Mouse (Mus musculus) embryo, embryonic 11 days (tissue): ENCODE measurements around the gene Pagr1b.

Source experiments
- DNase-seq: peaks from one replicate; pipeline ENCODE4 v3.0.0-alpha.2; 2015

The Pagr1b gene

DNA sequence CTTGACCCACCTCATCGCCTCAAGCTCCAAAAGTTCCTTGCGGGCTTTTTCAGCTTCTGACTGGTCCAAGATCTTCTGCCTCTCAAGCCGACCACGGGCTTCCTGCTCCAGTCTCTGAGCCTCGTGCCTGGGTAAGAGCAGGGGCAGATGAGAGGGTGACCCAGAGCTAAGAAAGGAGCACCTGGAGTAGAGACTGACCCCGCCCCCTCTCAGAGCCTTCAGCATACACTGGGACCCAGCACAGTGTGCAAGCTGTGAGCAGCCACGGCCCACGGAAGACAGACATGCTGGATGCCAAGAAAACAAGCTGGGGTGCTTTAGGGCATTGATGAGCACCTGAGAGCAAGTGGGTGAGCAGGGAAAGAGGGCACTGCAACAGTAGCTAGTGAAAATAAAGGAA, 27.5 kb downstream of the Pagr1b start:
- no peak for DNase-seq

DNA sequence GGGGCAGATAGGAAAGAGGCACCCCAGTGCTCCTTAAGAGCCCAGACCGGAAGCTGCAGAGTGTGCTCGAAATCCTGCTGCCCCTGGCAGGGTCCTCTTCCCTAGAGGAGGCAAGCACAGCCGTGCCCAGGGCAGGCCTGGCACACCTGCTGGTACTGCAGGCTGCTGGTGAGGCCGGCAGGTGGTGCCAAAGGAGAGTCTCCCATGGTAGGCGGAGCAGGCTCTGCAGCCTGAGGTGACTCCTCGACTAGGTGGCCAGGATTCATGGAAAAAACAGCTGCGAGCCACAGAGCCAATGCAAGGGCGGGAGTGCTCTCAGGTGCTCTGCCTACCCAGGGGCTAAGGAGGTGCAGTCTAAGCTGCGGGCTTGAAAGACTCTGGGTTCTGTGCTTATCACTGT, 30.0 kb downstream of the Pagr1b start:
- DNase-seq: peak; percentile 27

DNA sequence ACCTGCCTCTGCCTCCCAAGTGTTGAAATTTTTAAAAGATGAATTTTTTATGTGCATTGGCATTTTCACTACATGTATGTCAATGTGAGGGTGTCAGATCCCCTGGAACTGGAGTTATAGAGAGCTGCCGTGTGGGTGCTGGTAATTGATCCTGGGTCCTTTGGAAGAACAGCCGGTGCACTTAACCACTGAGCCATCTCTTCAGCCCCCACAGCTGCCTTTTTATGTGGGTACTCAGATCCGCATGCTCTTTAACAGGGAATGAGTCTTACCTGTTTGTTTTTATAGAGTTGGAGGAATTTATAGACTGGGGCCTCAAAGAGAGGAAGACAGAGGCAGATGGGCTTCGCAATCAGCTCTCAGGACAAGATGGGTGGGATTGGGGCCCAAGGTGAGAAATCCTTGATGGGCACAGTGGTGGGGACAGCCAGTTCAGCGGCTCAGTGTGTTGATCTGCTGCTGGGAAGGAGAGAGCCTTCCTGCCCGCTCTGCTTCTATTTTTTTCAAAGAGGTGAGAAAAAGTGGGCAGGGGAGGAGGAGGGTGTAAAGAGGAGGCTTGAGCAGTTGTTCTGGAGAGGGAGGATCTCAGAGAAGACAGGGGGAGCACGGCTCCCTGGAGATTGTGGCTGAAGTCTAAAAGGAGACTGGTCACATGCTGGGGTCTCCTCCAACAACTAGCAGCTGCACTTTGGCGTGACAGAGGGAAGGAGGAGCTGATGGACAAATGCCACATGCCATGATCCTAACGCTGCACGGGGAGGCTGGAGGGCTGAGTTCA, 31.4 kb downstream of the Pagr1b start:
- no peak for DNase-seq

DNA sequence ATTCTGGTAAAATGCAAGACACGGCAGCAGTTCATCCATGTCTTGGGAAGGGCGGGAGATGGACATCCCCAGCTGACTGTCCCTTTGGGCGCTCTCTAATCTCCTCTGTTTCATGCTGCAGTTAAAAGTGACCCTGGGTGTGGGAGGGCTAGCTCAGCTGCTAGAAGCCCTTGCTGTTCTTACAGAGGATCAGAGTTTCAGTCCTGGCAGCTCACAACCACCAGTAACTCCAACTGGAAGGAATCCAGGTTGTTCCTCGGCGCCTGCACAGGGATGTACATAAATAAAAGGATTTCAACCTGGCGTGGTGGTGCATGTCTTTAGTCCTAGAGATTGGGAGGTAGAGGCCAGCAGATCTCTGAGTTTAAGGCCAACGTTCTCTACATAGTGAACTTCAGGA, 33.2 kb downstream of the Pagr1b start:
- DNase-seq: no peak

DNA sequence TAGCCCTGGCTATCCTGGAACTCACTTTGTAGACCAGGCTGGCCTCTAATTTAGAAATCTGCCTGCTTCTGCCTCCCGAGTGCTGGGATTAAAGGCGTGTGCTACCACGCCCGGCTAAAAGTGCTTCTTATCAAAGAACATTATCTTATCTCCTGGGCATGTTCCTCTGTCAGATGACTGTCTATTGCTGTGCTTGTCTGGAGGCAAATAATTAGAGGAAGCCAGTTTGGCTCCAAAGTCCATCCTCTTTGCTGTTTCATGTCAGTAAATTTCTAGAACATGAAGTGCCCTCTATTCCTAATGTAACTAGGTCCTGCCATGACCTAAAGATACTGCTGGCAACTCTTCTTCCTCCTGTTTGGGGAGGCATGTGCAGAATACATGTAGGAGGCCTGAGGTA, 34.2 kb downstream of the Pagr1b start:
- DNase-seq: no peak

DNA sequence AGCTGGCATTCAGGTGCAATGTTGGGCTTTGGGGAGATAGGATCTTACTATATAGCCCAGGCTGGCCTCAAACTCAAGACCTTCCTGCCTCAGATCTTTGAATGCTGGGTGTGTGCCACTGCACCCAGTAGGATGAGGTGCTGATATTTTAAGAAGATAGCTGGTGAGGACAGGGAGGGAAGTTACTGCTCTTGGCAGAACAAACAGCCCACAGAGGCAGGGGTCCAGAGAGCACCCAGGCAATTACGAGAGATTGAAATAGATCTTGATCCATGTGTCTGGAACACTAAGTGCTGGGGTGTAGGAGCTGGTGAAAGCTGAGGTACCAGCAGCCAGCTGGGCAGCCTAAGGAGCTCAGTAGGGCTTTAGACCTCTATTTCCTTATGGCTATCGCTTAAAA, 34.7 kb downstream of the Pagr1b start:
- no peak for DNase-seq

DNA sequence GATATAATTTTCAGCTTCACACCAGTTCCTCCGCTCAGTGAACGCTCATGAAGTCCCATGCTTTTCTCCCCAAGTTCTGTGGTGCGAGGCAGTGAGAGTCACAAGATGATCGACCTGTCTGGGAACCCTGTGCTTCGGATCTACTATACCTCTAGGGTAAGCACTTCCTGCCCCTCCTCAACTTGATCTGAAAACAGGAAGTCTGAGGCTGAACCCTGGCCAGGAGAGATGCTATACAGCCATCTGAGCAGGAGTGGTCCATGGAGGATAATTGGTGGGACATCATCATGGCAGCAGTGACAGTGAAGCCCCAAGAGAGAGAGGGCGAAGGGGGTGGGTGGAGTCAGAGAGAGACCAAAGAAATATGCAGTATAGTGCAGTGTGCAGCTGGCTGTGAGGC, 37.4 kb downstream of the Pagr1b start:
- no peak for DNase-seq

DNA sequence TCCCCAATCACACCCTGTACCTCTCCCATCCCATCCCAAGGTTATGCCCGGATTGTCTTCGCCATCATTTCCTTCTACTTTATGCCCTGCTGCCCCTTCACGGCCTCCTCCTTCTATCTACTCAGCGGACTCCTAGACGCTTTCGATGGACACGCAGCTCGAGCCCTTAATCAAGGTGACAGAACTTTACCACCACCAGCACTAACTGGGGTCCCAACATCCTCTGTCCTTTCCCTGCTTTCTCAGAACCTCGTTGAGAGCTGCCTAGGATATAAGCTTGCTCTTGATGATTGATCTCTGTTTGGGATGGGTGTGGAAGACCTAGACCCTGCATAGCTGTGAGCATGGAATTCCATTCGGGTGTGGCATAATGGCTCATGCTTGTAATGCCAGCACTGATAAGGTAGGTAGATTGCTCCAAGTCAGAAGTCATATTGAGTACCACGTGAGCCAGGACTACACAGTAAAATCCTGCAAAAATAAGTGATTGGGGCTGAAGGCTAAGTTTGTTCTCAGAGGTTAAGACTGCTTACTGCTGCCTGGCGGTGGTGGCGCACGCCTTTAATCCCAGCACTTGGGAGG, 39.3 kb downstream of the Pagr1b start:
- DNase-seq: no peak

DNA sequence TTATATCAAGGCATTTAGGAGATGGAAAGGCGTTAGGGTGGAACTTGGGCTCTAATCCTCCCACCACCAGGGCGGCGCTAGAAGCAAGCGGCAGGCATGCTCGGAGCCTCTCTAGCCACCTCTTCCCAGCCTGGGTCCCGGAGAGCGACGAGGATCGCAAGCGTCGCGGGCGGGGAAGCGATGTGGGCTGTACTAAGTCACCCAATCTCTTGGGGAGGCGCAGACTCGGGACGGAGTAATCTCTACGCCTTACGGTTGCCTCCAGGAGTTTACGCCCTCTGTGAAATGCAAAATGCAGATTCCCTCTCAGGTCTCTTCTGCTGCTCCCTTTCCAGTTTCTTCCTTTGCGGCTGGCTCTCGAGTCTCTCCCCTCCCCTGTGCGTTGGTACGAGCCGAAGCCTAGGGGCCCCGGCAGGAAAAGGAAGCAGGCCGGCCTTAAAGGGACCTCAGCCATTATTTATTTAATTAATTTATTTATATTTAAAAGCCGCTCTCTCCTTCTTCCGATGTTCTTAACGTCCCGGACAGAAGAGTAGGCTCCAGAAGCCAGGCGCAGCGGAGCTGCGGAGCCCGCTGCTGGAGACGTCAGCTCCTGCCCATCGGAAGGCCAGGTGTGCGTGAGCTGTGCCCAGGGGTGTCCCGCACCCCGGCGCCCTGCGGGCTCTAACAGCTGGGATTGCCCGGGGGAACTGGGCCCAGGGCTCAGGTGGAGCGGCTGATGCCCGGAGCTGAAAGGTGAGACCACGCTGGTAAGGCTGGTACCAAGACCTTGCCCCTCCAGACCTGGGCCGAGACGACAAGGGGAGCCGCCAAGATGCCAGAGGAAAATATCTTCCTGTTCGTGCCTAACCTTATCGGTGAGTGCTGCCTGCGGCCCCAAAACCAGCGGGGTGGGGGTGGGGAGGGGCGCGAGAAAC, 40.1 kb downstream of the Pagr1b start, which contains the start of gene Cdiptos:
Gene Cdiptos (minus strand): TSS at position 149 of the 917 bp plus-strand sequence.
- peak; percentile 98 for DNase-seq

DNA sequence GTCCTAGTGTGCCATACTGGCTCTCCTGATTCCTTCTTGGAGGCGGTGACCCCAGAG, 40.6 kb downstream of the Pagr1b start, which contains the start of gene Cdipt:
Gene Cdipt (plus strand): TSS at position 22 of the 57 bp plus-strand sequence.
- DNase-seq: no peak

DNA sequence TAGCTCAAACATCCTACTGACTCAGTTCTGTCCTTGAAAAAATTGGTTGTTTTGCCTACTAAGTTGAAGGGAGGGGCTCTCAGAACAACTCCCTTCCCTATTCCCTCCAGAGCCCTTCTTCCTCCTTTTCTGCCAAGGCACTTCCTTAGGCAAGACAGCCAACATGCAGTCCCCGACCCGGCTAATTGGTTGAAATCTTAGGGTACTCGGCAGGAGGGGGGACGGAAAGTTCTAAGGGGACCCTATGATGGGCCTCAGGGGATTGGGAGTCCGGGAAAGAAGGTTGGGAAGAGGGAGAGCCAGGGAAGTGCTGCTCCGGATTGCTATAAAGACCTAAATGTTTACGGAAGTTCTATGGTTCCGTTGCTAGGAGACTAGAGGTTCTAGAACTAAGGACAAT, 40.8 kb downstream of the Pagr1b start:
- DNase-seq: no peak

DNA sequence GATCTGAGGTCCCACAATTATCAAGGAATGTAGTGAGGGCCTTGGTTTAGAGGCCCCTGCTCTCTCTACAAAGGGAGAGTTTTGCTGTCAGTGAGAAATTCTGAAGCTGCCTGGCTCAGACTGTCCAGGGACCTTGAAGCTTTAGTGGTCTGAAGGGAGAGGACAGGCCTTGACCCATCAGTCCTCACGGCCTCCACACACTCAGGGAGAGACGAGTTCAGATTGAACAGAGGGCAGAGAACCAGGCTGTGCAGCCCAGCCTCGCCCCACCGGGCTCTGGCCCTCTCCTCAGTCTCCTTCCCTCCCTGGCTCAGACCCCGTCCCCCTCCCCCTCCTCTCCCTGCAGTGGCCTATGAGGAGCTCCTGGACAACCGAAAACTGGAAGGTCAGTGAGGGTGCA, 48.9 kb downstream of the Pagr1b start:
- DNase-seq: no peak

DNA sequence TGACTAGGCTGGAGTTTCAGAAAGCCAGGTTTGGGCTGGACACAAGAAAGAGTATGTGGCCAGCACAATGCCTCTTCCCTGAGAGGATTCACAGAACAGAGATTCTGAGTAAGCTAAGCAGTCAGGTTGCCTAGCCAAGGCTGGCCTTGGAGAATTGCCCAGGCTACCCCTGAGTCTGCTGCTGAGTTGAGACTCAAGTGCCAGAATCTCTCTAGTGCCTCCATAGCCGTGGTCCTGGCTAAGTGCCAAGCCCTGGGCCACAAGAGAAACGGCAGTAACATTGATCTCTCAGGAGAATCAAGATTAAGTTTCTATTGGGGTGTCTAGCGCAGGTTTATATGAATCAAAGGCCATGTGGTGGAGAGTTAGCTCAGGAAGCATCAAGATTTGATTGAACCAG, 50.7 kb downstream of the Pagr1b start:
- DNase-seq: no peak

DNA sequence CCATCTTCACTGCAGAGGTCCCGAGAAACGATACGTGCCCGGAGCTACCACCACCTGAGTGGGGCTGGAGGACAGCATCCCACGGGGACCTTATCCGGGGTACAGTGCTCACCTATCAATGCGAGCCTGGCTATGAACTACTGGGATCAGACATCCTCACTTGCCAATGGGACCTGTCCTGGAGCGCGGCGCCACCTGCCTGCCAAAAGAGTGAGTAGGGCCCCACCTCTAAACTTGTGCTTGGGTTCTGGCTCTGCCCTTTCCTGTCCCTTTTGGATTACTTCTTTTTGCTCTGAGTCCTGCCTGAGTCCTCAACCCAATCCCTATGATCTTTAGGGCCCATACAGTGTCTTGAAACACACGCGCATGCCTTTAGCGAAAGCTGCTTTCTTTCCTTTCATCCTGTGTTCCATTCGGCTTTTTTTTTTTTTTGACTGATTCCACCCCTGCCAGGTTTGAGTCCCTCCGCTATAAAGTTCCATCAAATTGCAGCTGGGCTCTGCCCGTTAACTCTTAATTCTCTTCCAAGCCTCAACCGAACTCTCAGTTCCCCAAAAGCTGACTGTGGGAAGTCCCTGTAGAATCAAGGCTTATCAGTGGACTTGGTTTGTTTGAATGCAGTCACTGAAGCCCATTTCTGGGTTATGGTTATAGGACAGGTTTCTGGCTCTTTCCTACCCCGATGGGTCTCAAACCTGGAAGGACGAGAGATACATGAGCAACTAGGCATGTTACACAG, 52.6 kb downstream of the Pagr1b start:
- DNase-seq: peak; percentile 58

DNA sequence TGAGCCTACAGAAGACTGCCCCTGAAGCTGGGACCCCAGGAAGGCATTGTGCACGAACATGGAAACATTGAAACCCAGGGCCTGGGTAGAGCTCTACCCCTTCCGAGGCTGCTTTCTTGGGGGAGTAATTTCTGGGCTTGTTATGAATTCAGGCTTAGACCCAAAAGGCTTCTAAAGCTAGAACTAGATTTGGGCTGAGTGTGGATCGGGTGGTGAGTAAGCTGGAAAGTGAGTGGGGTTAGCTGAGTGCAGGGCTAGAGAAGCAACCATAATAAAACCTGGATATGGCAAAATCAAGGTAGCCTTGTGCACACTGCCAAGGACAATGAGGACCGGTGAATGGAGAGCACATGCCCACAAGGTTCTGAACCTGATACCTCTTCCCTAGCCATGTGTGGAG, 54.3 kb downstream of the Pagr1b start:
- no peak for DNase-seq

DNA sequence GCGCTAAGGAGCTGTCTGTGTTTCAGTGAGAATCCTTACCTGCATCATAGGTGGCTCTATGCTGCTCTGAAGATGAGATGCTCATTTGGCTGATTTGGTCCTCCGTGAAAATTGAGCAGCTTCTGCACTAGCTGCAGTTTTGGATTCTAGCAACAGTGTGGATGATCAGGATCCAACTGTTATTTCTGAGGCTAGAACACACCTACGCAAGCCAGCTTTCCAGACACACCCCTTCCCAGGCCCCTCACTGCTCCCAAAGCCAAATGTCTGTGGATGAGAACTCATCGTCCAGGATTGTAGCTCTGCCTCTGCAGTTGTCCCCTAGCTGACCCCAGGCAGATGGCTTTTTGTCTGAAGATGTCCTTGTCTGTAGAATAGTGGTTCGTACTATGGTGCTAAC, 55.2 kb downstream of the Pagr1b start:
- DNase-seq: no peak

DNA sequence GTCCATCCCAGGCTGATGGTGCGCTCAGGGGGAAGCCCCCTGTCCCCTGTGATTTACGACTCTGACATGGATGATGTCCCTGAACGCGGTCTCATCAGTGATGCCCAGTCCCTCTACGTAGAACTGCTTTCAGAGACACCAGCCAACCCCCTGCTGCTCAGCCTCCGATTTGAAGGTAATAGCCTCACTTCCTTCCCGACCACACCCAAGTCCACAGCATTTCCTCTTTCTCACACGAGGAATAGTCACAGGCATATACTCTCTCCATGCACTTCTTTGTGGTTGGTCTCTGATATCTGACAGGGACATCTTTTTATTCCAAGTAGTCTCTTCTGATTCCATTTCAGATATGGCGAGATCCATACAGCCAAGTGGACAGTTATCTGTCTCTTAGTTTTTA, 56.5 kb downstream of the Pagr1b start:
- DNase-seq: no peak

DNA sequence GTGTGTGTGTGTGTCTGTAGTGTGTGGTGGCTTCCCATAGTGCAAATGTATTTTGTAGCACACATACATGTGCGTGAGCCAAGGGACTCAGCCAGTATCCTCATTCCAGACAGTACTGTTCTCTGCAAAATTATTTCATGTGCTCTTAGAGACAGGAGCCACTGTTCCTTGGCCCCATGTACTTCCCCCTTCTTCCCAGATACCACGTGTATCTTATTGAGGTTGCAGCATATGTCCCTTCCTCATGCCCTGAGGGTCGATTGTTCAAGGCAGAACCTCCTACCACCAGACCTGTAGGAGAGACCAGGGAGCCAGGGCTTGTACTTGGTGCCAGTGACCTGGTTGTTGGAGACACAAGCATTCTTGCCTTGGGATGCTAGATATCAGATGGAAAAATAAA, 61.2 kb downstream of the Pagr1b start:
- DNase-seq: no peak

DNA sequence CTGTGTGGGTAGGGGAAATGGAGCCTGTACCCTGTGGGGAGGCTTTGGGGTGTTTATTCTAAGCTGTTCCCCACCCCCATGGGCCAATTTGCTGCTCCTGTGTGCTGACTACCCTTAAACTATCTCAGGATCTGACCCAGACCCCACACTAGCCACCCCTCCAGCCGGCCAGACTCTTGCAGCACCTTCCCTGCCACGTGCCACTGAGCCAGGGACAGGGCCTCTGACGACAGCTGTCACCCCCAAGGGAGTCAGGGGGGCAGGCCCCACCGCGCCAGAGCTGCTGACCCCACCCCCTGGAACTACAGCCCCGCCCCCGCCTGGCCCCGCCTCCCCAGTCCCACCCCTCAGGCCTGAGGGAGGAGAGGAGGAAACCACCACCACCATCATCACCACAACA, 63.6 kb downstream of the Pagr1b start:
- no peak for DNase-seq

DNA sequence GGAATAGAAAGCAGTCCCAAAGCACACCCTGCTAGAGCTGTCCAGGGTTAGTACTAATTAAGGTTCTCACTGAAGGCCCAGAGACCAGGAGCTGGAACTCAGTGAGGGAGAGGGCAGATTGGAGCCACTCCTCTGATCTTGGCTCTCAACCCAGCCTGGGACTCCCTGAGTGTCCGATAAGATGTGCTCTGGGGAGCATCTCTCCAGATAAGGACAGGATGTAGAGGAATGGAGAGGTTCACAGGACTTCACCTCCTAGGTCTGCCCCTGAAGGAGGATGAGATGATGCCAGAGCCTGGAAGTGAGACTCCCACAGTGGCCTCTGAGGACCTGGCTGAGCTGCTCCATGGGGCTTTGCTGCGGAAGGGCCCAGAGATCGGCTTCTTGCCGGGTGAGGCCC, 64.5 kb downstream of the Pagr1b start:
- no peak for DNase-seq
